Mouse (Mus musculus): ENCODE measurements around the gene Dst.

GRCm38 (mm10) chr1:34017323-34017722 is 109.3 kb downstream of the Dst start:
- TF ChIP-seq CTCF (conservative IDR thresholded peaks at IDR 0.05; ENCODE audit: insufficient read depth, insufficient read length, low read depth, low read length), result no peak
- no peak for TF ChIP-seq POLR2A (IDR thresholded peaks at IDR 0.05; ENCODE audit: low read depth, low read length)

Measured in kidney, adult 2 months (tissue).